Mouse (Mus musculus) brain, embryonic 14.5 days (tissue): ENCODE measurements around the gene Mrps2.

Source experiments
- CTCF ChIP-seq: fragments of 200-500 bp; IDR thresholded peaks from 2 replicates; pipeline ENCODE4 v1.5.1; 2012; ENCODE audit warnings: inconsistent platforms, mild to moderate bottlenecking, moderate library complexity, borderline replicate concordance; ENCODE audit not compliant: insufficient read depth, insufficient read length; ENCODE audit errors: extremely low read depth
- POLR2A ChIP-seq: fragments of 200-500 bp; IDR thresholded peaks from 2 replicates; pipeline ENCODE4 v1.6.1; 2012; ENCODE audit warnings: mild to moderate bottlenecking, inconsistent platforms, borderline replicate concordance; ENCODE audit not compliant: poor library complexity, insufficient read depth, insufficient read length, severe bottlenecking; ENCODE audit errors: extremely low read depth

DNA sequence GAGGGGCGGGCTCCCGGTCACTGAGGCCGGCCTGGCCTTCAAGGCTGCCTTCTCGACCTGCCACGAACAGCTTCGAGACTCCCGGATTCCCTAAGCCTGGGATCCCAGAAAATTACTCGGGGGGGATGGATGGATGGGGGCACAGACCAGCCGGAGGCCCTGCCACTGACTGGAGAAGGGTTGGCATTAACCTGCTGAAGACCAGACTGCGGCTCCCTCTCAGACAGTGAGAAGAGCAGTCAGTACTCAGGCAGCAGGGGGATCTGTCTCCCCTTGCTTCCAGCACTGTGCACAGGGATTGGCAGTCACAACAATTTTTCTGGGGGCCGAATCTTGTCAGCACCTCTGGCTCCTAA is 20.6 kb upstream of the Mrps2 start:
- TF ChIP-seq CTCF (no peak), POLR2A (no peak)
